Mouse (Mus musculus): Measurements from ENCODE around the gene Safb2. TPM values are rescaled to one million over a fixed set of nuclear protein-coding genes. Genes with fewer than 3 reads are reported as not detected.
A peak's percentile ranks its signal among the peaks of the same experiment; 100 is the strongest.

The Safb2 gene
- polyA plus RNA-seq, 1 experiment from 2014 or later, result 90.1 TPM

- ATAC-seq (ENCODE audit: borderline replicate concordance, extremely low read depth, low FRiP score, low TSS enrichment), result no peak
- WGBS, result 62% methylated on average over 3 of the region's 3 CpGs
- no peak overlapping the region for H3K9ac ChIP-seq
- H3K4me2 ChIP-seq, result 0 out of 2 replicates have a peak overlapping the region, but pooled peaks have one; percentile 74
- no peaks in the 10 kb centered on the region for H3K9me3 ChIP-seq
- no peak overlapping the region for H3K27ac ChIP-seq
- H3K27me3 ChIP-seq, result no peaks in the 10 kb centered on the region
- peaks cover 52% of the 10 kb centered on the region for H3K36me3 ChIP-seq
- no peak overlapping the region for H3K4me3 ChIP-seq
- H3K4me1 ChIP-seq, result peaks cover 27% of the 10 kb centered on the region
These were observed 23.2 kb upstream of the Safb2 start for GRCm38 (mm10) chr17:56607521-56608062.

GRCm38 (mm10) chr17:56605431-56605830 lies 21.0 kb upstream of the Safb2 start:
- no peak for ATAC-seq (ENCODE audit: borderline replicate concordance, extremely low read depth, low FRiP score, low TSS enrichment)
- no peaks in the 10 kb centered on the region for H3K9me3 ChIP-seq

GRCm38 (mm10) chr17:56604422-56604821 lies 20.0 kb upstream of the Safb2 start:
- Histone ChIP-seq H3K4me3 (no peak overlapping the region), H3K27ac (no peak overlapping the region), H3K9me3 (no peaks in the 10 kb centered on the region), H3K27me3 (no peaks in the 10 kb centered on the region), H3K9ac (no peak overlapping the region), H3K4me1 (peaks cover 11% of the 10 kb centered on the region), H3K36me3 (peaks cover 84% of the 10 kb centered on the region), H3K4me2 (no peak overlapping the region)
- no peak for ATAC-seq (ENCODE audit: borderline replicate concordance, extremely low read depth, low FRiP score, low TSS enrichment)
- WGBS, result 91% methylated on average over 3 of the region's 3 CpGs

More at GRCm38 (mm10) chr17:56605431-56605830, 21.0 kb upstream of the Safb2 start:
- H3K27ac ChIP-seq, result no peak overlapping the region
- peaks cover 74% of the 10 kb centered on the region for H3K36me3 ChIP-seq
- H3K27me3 ChIP-seq, result no peaks in the 10 kb centered on the region
- H3K4me1 ChIP-seq, result peaks cover 16% of the 10 kb centered on the region
- H3K4me3 ChIP-seq, result no peak overlapping the region
- H3K9ac ChIP-seq, result no peak overlapping the region
- no peak overlapping the region for H3K4me2 ChIP-seq
- WGBS, result 85% methylated on average over 9 of the region's 9 CpGs

GRCm38 (mm10) chr17:56604070-56604380 lies 19.6 kb upstream of the Safb2 start:
- Histone ChIP-seq H3K4me2 (no peak overlapping the region), H3K9ac (no peak overlapping the region), H3K27ac (no peak overlapping the region), H3K27me3 (no peaks in the 10 kb centered on the region), H3K9me3 (no peaks in the 10 kb centered on the region), H3K36me3 (peaks cover 87% of the 10 kb centered on the region), H3K4me3 (no peak overlapping the region), H3K4me1 (peaks cover 11% of the 10 kb centered on the region)
- ATAC-seq (ENCODE audit: borderline replicate concordance, extremely low read depth, low FRiP score, low TSS enrichment), result no peak
- 87% methylated on average over 9 of the region's 9 CpGs for WGBS

- Histone ChIP-seq H3K4me1 (peaks cover 5% of the 10 kb centered on the region), H3K36me3 (peaks cover 87% of the 10 kb centered on the region), H3K9me3 (no peaks in the 10 kb centered on the region), H3K4me3 (no peak overlapping the region), H3K4me2 (no peak overlapping the region), H3K27ac (no peak overlapping the region), H3K9ac (no peak overlapping the region), H3K27me3 (no peaks in the 10 kb centered on the region)
- no peak for ATAC-seq (ENCODE audit: borderline replicate concordance, extremely low read depth, low FRiP score, low TSS enrichment)
- WGBS, result 93% methylated on average over 28 of the region's 28 CpGs
These were observed 19.0 kb upstream of the Safb2 start for GRCm38 (mm10) chr17:56603186-56604069.

GRCm38 (mm10) chr17:56593527-56594271 lies 9.3 kb upstream of the Safb2 start:
- no peak for ATAC-seq (ENCODE audit: borderline replicate concordance, extremely low read depth, low FRiP score, low TSS enrichment)
- H3K9ac ChIP-seq, result no peak overlapping the region
- WGBS, result 82% methylated on average over 8 of the region's 8 CpGs

GRCm38 (mm10) chr17:56592553-56592952 lies 8.2 kb upstream of the Safb2 start:
- no peak for ATAC-seq (ENCODE audit: borderline replicate concordance, extremely low read depth, low FRiP score, low TSS enrichment)
- H3K36me3 ChIP-seq, result peaks cover 98% of the 10 kb centered on the region
- no peaks in the 10 kb centered on the region for H3K9me3 ChIP-seq
- H3K27me3 ChIP-seq, result no peaks in the 10 kb centered on the region
- no peak overlapping the region for H3K4me3 ChIP-seq
- no peak overlapping the region for H3K27ac ChIP-seq
- H3K4me1 ChIP-seq, result peaks cover under 1% of the 10 kb centered on the region
- H3K4me2 ChIP-seq, result no peak overlapping the region
- H3K9ac ChIP-seq, result no peak overlapping the region

More at GRCm38 (mm10) chr17:56593527-56594271, 9.3 kb upstream of the Safb2 start:
- H3K4me3 ChIP-seq, result no peak overlapping the region
- H3K4me2 ChIP-seq, result no peak overlapping the region
- no peaks in the 10 kb centered on the region for H3K27me3 ChIP-seq
- peaks cover 94% of the 10 kb centered on the region for H3K36me3 ChIP-seq
- H3K27ac ChIP-seq, result no peak overlapping the region
- no peaks in the 10 kb centered on the region for H3K9me3 ChIP-seq
- H3K4me1 ChIP-seq, result no peaks in the 10 kb centered on the region

GRCm38 (mm10) chr17:56588921-56589320 lies 4.5 kb upstream of the Safb2 start:
- no peak for ATAC-seq (ENCODE audit: borderline replicate concordance, extremely low read depth, low FRiP score, low TSS enrichment)
- H3K27me3 ChIP-seq, result no peaks in the 10 kb centered on the region
- no peak overlapping the region for H3K4me3 ChIP-seq
- 90% methylated on average over 4 of the region's 4 CpGs for WGBS
- no peak overlapping the region for H3K4me2 ChIP-seq
- peaks cover 18% of the 10 kb centered on the region for H3K4me1 ChIP-seq
- H3K9ac ChIP-seq, result no peak overlapping the region
- peaks cover 71% of the 10 kb centered on the region for H3K36me3 ChIP-seq
- H3K27ac ChIP-seq, result no peak overlapping the region
- no peaks in the 10 kb centered on the region for H3K9me3 ChIP-seq

GRCm38 (mm10) chr17:56587773-56588172 lies 3.4 kb upstream of the Safb2 start:
- H3K9me3 ChIP-seq, result no peaks in the 10 kb centered on the region
- peaks cover 62% of the 10 kb centered on the region for H3K36me3 ChIP-seq
- no peak for ATAC-seq (ENCODE audit: borderline replicate concordance, extremely low read depth, low FRiP score, low TSS enrichment)
- no peaks in the 10 kb centered on the region for H3K27me3 ChIP-seq
- H3K4me2 ChIP-seq, result no peak overlapping the region
- no peak overlapping the region for H3K4me3 ChIP-seq
- H3K4me1 ChIP-seq, result peaks cover 26% of the 10 kb centered on the region
- no peak overlapping the region for H3K9ac ChIP-seq
- 58% methylated on average over 1 of the region's 1 CpGs for WGBS
- H3K27ac ChIP-seq, result no peak overlapping the region

- ATAC-seq (ENCODE audit: borderline replicate concordance, extremely low read depth, low FRiP score, low TSS enrichment), result peak; percentile 13; the same call in 1 of the 2 replicates
These were observed 911 bp upstream of the Safb2 start for GRCm38 (mm10) chr17:56585171-56585821.

GRCm38 (mm10) chr17:56583611-56584256 lies 651 bp downstream of the Safb2 start:
- H3K4me2 ChIP-seq, result peak overlapping the region; percentile 81
- H3K27me3 ChIP-seq, result no peaks in the 10 kb centered on the region
- H3K27ac ChIP-seq, result peak overlapping the region; percentile 96
- peaks cover 64% of the 10 kb centered on the region for H3K36me3 ChIP-seq
- H3K9me3 ChIP-seq, result no peaks in the 10 kb centered on the region
- no peak for ATAC-seq (ENCODE audit: borderline replicate concordance, extremely low read depth, low FRiP score, low TSS enrichment)
- peak overlapping the region; percentile 89 for H3K4me3 ChIP-seq
- peaks cover 38% of the 10 kb centered on the region for H3K4me1 ChIP-seq
- peak overlapping the region; percentile 90 for H3K9ac ChIP-seq
- WGBS, result 1% methylated on average over 33 of the region's 33 CpGs

More at GRCm38 (mm10) chr17:56585171-56585821, 911 bp upstream of the Safb2 start:
- Histone ChIP-seq H3K4me2 (peak overlapping the region; percentile 69), H3K27ac (peak overlapping the region; percentile 95), H3K4me3 (peak overlapping the region; percentile 89), H3K27me3 (no peaks in the 10 kb centered on the region), H3K36me3 (peaks cover 63% of the 10 kb centered on the region), H3K4me1 (peaks cover 38% of the 10 kb centered on the region), H3K9ac (peak overlapping the region; percentile 89), H3K9me3 (no peaks in the 10 kb centered on the region)
- WGBS, result under 1% methylated on average over 61 of the region's 61 CpGs
